Mouse (Mus musculus) embryo, embryonic 9.5 days (tissue): Measurements from ENCODE around the gene Pmm2.

Experiments
- DNase-seq: peaks from one replicate; pipeline ENCODE4 v3.0.0-alpha.2; 2017; ENCODE audit errors: extremely low spot score

The Pmm2 gene

GRCm38 (mm10) chr16:8679780-8680179 is 42.3 kb downstream of the Pmm2 start:
- DNase-seq: no peak

GRCm38 (mm10) chr16:8680470-8680869 is 43.0 kb downstream of the Pmm2 start, which contains the start of gene Gm5767:
Gm5767 (plus strand) TSS chr16:8680770.
- no peak for DNase-seq

- DNase-seq: no peak
These were observed 47.6 kb downstream of the Pmm2 start for GRCm38 (mm10) chr16:8685087-8685486.

- peak; percentile 72 for DNase-seq
These were observed 48.8 kb downstream of the Pmm2 start for GRCm38 (mm10) chr16:8686121-8686870.

- DNase-seq: no peak
These were observed 49.5 kb downstream of the Pmm2 start for GRCm38 (mm10) chr16:8686871-8687535.

- DNase-seq: no peak
These were observed 50.2 kb downstream of the Pmm2 start for GRCm38 (mm10) chr16:8687559-8688112.

- DNase-seq: no peak
These were observed 52.6 kb downstream of the Pmm2 start for GRCm38 (mm10) chr16:8689979-8690656.

- DNase-seq: no peak
These were observed 53.7 kb downstream of the Pmm2 start for GRCm38 (mm10) chr16:8691206-8691605.

GRCm38 (mm10) chr16:8699556-8699955 is 62.1 kb downstream of the Pmm2 start:
- no peak for DNase-seq

- no peak for DNase-seq
These were observed 63.1 kb downstream of the Pmm2 start for GRCm38 (mm10) chr16:8700586-8700985.

- no peak for DNase-seq
These were observed 74.5 kb downstream of the Pmm2 start for GRCm38 (mm10) chr16:8711998-8712397.
